Mouse (Mus musculus) CH12F3 (cell line): Measurements from ENCODE around the gene Olfr118.
"Not testable (repeated sequence)": the region's sequence is repeated elsewhere in the genome, so short reads cannot be mapped to it uniquely, and the experiment has no call there.

Experiments used
- in situ Hi-C: fragments of 300-500 bp; cut with MboI; formaldehyde crosslinking; loops from 2 replicates; pipeline ENCODE4 v1.14.3; 2020; ENCODE audit warnings: low sequenced_read_pairs

The Olfr118 gene

DNA sequence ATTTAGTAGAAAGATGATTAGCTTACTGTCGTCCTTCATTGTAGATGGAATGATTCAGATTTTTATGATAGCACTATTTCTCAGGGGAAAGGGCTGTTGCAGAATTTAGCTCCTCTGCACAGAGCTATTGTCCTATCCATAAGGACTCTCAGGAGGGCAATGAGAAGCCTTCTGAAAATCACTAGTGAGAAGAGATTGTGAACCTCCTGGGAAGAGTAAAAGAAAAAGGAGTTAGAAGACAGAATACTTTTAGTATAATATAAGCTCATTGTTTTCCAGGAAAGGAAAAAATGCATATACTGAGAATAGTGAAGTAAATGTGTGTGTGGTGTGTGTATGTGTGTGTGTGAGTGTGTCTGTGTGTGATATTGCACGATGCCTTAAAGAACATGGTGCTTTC is at the start of gene Olfr118:
Gene Olfr118 (plus strand): TSS at position 301 of the 400 bp plus-strand sequence.
- in situ Hi-C loops, result no loop called here

DNA sequence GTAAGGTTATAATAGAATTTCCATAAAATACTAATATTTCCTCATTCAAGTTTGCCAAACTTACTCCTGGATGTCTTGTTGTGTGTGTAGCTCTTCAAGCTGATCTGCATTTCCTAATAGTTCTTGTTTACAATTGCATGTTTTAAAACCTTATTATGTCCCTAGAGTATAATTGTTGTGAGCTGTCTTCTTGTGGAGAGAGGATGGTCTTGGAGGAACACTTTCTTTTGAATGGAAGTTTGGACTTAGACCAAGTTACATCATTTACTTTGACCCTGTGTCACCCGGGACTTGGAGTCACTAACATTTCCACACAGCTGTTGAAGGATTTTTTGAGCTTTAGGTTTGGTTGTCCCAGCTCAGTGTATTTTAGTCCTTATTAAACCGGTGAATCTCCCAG is 39.8 kb upstream of the Olfr118 start, which contains the start of the genes Olfr115 and Olfr116:
Gene Olfr115 (minus strand): TSS at position 101 of the 400 bp plus-strand sequence.
Gene Olfr116 (minus strand): TSS at position 191 of the 400 bp plus-strand sequence.
- in situ Hi-C loops, result no loop called here

GRCm38 (mm10) chr17:37663682-37664081 is 3.1 kb upstream of the Olfr118 start, which contains the start of gene Olfr117:
Gene Olfr117 (minus strand): TSS chr17:37663782.
- in situ Hi-C loops, result no loop called here

- in situ Hi-C loops, result not testable (repeated sequence)
These were observed 29.5 kb downstream of the Olfr118 start, which contains the start of gene Olfr119 for GRCm38 (mm10) chr17:37696264-37696663. Gene Olfr119 (plus strand): TSS chr17:37696564.

GRCm38 (mm10) chr17:37721508-37721907 is 54.7 kb downstream of the Olfr118 start, which contains the start of gene Olfr120:
Gene Olfr120 (plus strand): TSS chr17:37721808.
- in situ Hi-C loops, result no loop called here
